Mouse (Mus musculus) hindbrain, embryonic 15.5 days (tissue): ENCODE measurements around the gene Plaur. TPM values are rescaled to one million over a fixed set of nuclear protein-coding genes. Genes with fewer than 3 reads are reported as not detected.
"Not testable (repeated sequence)": the region's sequence is repeated elsewhere in the genome, so short reads cannot be mapped to it uniquely, and the experiment has no call there.

Experiments used
- ATAC-seq: fragments of 200-750 bp; cut with Nextera tagmentation; 2 replicates; pipeline ENCODE4 v1.8.0; 2017; ENCODE audit warnings: low read depth, moderate number of reproducible peaks, moderate TSS enrichment; ENCODE audit not compliant: low FRiP score
- H3K27ac ChIP-seq: fragments of 300-500 bp; sonication (generic); replicated peaks from 2 replicates; pipeline ENCODE4 v1.5.1; 2015; ENCODE audit warnings: mild to moderate bottlenecking, inconsistent platforms
- H3K27me3 ChIP-seq: fragments of 300-500 bp; sonication (generic); 2 replicates; pipeline ENCODE4 v1.6.1; 2015; ENCODE audit warnings: control low read depth, inconsistent platforms
- H3K36me3 ChIP-seq: fragments of 300-500 bp; sonication (generic); 2 replicates; pipeline ENCODE4 v1.6.1; 2015; ENCODE audit warnings: control low read depth, inconsistent platforms
- H3K4me1 ChIP-seq: fragments of 300-500 bp; sonication (generic); replicated peaks from 2 replicates; pipeline ENCODE4 v1.6.1; 2015; ENCODE audit warnings: control low read depth, inconsistent platforms
- H3K4me2 ChIP-seq: fragments of 300-500 bp; sonication (generic); 2 replicates; pipeline ENCODE4 v1.6.1; 2015; ENCODE audit warnings: moderate library complexity, mild to moderate bottlenecking, inconsistent platforms
- H3K4me3 ChIP-seq: fragments of 300-500 bp; sonication (generic); 2 replicates; pipeline ENCODE4 v1.5.1; 2015; ENCODE audit warnings: mild to moderate bottlenecking, inconsistent platforms
- H3K9ac ChIP-seq: fragments of 300-500 bp; sonication (generic); 2 replicates; pipeline ENCODE4 v1.6.1; 2015; ENCODE audit warnings: inconsistent platforms
- H3K9me3 ChIP-seq: fragments of 300-500 bp; sonication (generic); 2 replicates; pipeline ENCODE4 v1.6.1; 2016; ENCODE audit warnings: control low read depth, inconsistent platforms
- WGBS: fragments of 180-500 bp; shearing (Covaris S2); methylation state at CpG from one replicate; pipeline ENCODE4 v1.1.7; 2015; 5-methylcytosine and 5-hydroxymethylcytosine counted together
- polyA plus RNA-seq: library from polyadenylated mRNA; unstranded; fragments of >200 nt; fragmentation: Nextera tagmentation; extraction: Ambion mirVana; gene quantifications from 2 replicates; pipeline ENCODE4 v1.2.1, GENCODE M21; 2015

Gene Plaur
- polyA plus RNA-seq, 1 experiment from 2014 or later, result 1.5 TPM

GRCm38 (mm10) chr7:24481474-24482207 lies 19.4 kb downstream of the Plaur start, which contains the start of gene Cadm4:
Cadm4 (plus strand) TSS chr7:24482023.
- Histone ChIP-seq H3K9ac (peak within 1 kb of the TSS; percentile 88), H3K4me3 (peak within 1 kb of the TSS; percentile 78), H3K36me3 (no peaks in the 10 kb centered on the region), H3K4me1 (peaks cover 63% of the 10 kb centered on the region), H3K4me2 (peak within 1 kb of the TSS; percentile 76), H3K27me3 (no peaks in the 10 kb centered on the region), H3K9me3 (no peaks in the 10 kb centered on the region), H3K27ac (peak within 1 kb of the TSS; percentile 91)
- WGBS, result under 1% methylated on average over 73 of the region's 83 CpGs
- peak; percentile 86 for ATAC-seq

GRCm38 (mm10) chr7:24482208-24483020 lies 20.1 kb downstream of the Plaur start:
- Histone ChIP-seq H3K4me1 (peaks cover 71% of the 10 kb centered on the region), H3K27ac (peak overlapping the region; percentile 91), H3K4me2 (peak overlapping the region; percentile 76), H3K9me3 (no peaks in the 10 kb centered on the region), H3K27me3 (no peaks in the 10 kb centered on the region), H3K4me3 (peak overlapping the region; percentile 78), H3K9ac (peak overlapping the region; percentile 88), H3K36me3 (no peaks in the 10 kb centered on the region)
- 2% methylated on average over 13 of the region's 38 CpGs for WGBS
- peak; percentile 31 for ATAC-seq

GRCm38 (mm10) chr7:24483291-24483690 lies 21.0 kb downstream of the Plaur start:
- not testable (repeated sequence) for ATAC-seq, H3K27ac ChIP-seq, H3K27me3 ChIP-seq, H3K9me3 ChIP-seq, H3K36me3 ChIP-seq
- H3K4me3 ChIP-seq, result peak overlapping the region; percentile 78
- H3K4me2 ChIP-seq, result peak overlapping the region; percentile 76
- peak overlapping the region; percentile 88; the same call in 1 of the 2 replicates for H3K9ac ChIP-seq
- 50% methylated on average over 6 of the region's 6 CpGs for WGBS
- peaks cover 79% of the 10 kb centered on the region for H3K4me1 ChIP-seq

- no peaks in the 10 kb centered on the region for H3K9me3 ChIP-seq
- 0 out of 2 replicates have a peak overlapping the region, but pooled peaks have one; percentile 2 for H3K9ac ChIP-seq
- 70% methylated on average over 8 of the region's 9 CpGs for WGBS
- H3K27me3 ChIP-seq, result no peaks in the 10 kb centered on the region
- peak overlapping the region; percentile 31 for H3K4me3 ChIP-seq
- peak overlapping the region; percentile 76 for H3K4me2 ChIP-seq
- H3K36me3 ChIP-seq, result peaks cover 6% of the 10 kb centered on the region; the same call in 1 of the 2 replicates
- H3K27ac ChIP-seq, result peak overlapping the region; percentile 76
- ATAC-seq, result no peak
- H3K4me1 ChIP-seq, result peaks cover 76% of the 10 kb centered on the region
Observed at GRCm38 (mm10) chr7:24485481-24485880, 23.2 kb downstream of the Plaur start.

GRCm38 (mm10) chr7:24486654-24487130 lies 24.4 kb downstream of the Plaur start:
- peaks cover 68% of the 10 kb centered on the region for H3K4me1 ChIP-seq

GRCm38 (mm10) chr7:24487403-24487802 lies 25.1 kb downstream of the Plaur start:
- no peak overlapping the region for H3K4me3 ChIP-seq
- H3K4me2 ChIP-seq, result peak overlapping the region; percentile 76
- 0 out of 2 replicates have a peak overlapping the region, but pooled peaks have one; percentile 39 for H3K9ac ChIP-seq
- WGBS, result 27% methylated on average over 3 of the region's 3 CpGs
- no peak for ATAC-seq
- H3K27ac ChIP-seq, result peak overlapping the region; percentile 76
- peaks cover 68% of the 10 kb centered on the region for H3K4me1 ChIP-seq
- no peaks in the 10 kb centered on the region for H3K9me3 ChIP-seq
- no peaks in the 10 kb centered on the region for H3K27me3 ChIP-seq
- H3K36me3 ChIP-seq, result peaks cover 6% of the 10 kb centered on the region; the same call in 1 of the 2 replicates

More at GRCm38 (mm10) chr7:24486654-24487130, 24.4 kb downstream of the Plaur start:
- 29% methylated on average over 9 of the region's 9 CpGs for WGBS
- Histone ChIP-seq H3K27me3 (no peaks in the 10 kb centered on the region), H3K9me3 (no peaks in the 10 kb centered on the region), H3K9ac (peak overlapping the region; percentile 39; the same call in 1 of the 2 replicates), H3K4me3 (peak overlapping the region; percentile 31), H3K4me2 (peak overlapping the region; percentile 76), H3K36me3 (peaks cover 6% of the 10 kb centered on the region; the same call in 1 of the 2 replicates), H3K27ac (peak overlapping the region; percentile 76)
- peak; percentile 49 for ATAC-seq

GRCm38 (mm10) chr7:24488303-24488702 lies 26.0 kb downstream of the Plaur start:
- 70% methylated on average over 8 of the region's 8 CpGs for WGBS
- Histone ChIP-seq H3K4me3 (no peak overlapping the region), H3K27me3 (no peaks in the 10 kb centered on the region), H3K9ac (no peak overlapping the region), H3K9me3 (no peaks in the 10 kb centered on the region), H3K27ac (no peak overlapping the region), H3K4me1 (peaks cover 61% of the 10 kb centered on the region), H3K4me2 (no peak overlapping the region), H3K36me3 (peaks cover 6% of the 10 kb centered on the region; the same call in 1 of the 2 replicates)
- no peak for ATAC-seq

GRCm38 (mm10) chr7:24499856-24500577 lies 37.7 kb downstream of the Plaur start:
- Histone ChIP-seq H3K4me2 (peak overlapping the region; percentile 27), H3K4me1 (peaks cover 18% of the 10 kb centered on the region), H3K27me3 (no peaks in the 10 kb centered on the region), H3K36me3 (peaks cover 25% of the 10 kb centered on the region), H3K9me3 (no peaks in the 10 kb centered on the region), H3K4me3 (no peak overlapping the region), H3K27ac (no peak overlapping the region), H3K9ac (no peak overlapping the region)
- 17% methylated on average over 43 of the region's 43 CpGs for WGBS
- peak; percentile 43; the same call in 1 of the 2 replicates for ATAC-seq

- no peaks in the 10 kb centered on the region for H3K27me3 ChIP-seq
- no peak overlapping the region for H3K4me3 ChIP-seq
- no peaks in the 10 kb centered on the region for H3K9me3 ChIP-seq
- 35% methylated on average over 7 of the region's 7 CpGs for WGBS
- no peak overlapping the region for H3K27ac ChIP-seq
- H3K4me2 ChIP-seq, result no peak overlapping the region
- peaks cover 27% of the 10 kb centered on the region for H3K4me1 ChIP-seq
- H3K36me3 ChIP-seq, result peaks cover 25% of the 10 kb centered on the region
- no peak for ATAC-seq
- no peak overlapping the region for H3K9ac ChIP-seq
Observed at GRCm38 (mm10) chr7:24500929-24501328, 38.6 kb downstream of the Plaur start.

- no peak overlapping the region for H3K27ac ChIP-seq
- peaks cover 25% of the 10 kb centered on the region for H3K36me3 ChIP-seq
- H3K4me1 ChIP-seq, result peaks cover 33% of the 10 kb centered on the region
- ATAC-seq, result no peak
- 55% methylated on average over 21 of the region's 21 CpGs for WGBS
- no peak overlapping the region for H3K4me3 ChIP-seq
- no peaks in the 10 kb centered on the region for H3K9me3 ChIP-seq
- H3K9ac ChIP-seq, result no peak overlapping the region
- H3K4me2 ChIP-seq, result no peak overlapping the region
- H3K27me3 ChIP-seq, result no peaks in the 10 kb centered on the region
Observed at GRCm38 (mm10) chr7:24501492-24501891, 39.2 kb downstream of the Plaur start.

GRCm38 (mm10) chr7:24504004-24504403 lies 41.7 kb downstream of the Plaur start:
- 20% methylated on average over 8 of the region's 10 CpGs for WGBS
- H3K4me2 ChIP-seq, result no peak overlapping the region
- ATAC-seq, result no peak
- no peaks in the 10 kb centered on the region for H3K9me3 ChIP-seq
- no peak overlapping the region for H3K27ac ChIP-seq
- H3K27me3 ChIP-seq, result no peaks in the 10 kb centered on the region
- H3K4me3 ChIP-seq, result no peak overlapping the region
- H3K36me3 ChIP-seq, result peaks cover 25% of the 10 kb centered on the region
- no peak overlapping the region for H3K9ac ChIP-seq
- H3K4me1 ChIP-seq, result peaks cover 42% of the 10 kb centered on the region
